ENCODE assay signal across 23 mouse cellular contexts in the genomic region with DNA sequence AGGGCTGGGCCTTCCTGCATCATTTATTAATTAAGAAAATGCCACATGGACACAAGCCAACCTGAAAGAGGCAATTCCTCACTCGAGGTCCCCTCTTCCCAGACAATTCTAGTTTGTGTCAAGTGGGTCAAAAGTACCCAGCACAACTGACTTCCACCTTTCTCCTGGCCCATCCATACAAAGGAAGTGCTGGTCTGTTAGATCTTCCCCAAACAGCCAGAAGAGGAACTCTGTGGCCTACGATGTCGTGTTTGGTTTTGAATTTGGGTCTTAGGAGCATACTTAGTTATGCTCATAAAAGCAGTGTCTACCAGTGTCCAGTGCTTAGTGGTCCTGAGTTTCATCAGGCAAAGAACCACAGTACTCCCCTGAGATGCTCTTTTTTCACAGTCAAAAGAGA.
"Had no signal": no experiment of that assay in that cellular context is flagged by ENCODE, and none has a peak within 500 bp of the region (broad histone marks: within the 10 kb centered on the region; RNA-seq: fewer than 3 reads in every experiment).

No protein-coding gene starts in this region.

- H3K4me3 ChIP-seq: layer of hippocampus, adult 2 months; left cerebral cortex, adult 2 months; limb, embryonic 12.5 days; limb, embryonic 15.5 days; midbrain, embryonic 12.5 days; midbrain, embryonic 15.5 days; myocyte; neural tube, embryonic 13.5 days had no signal

- H3K27me3 ChIP-seq: limb, embryonic 12.5 days; limb, embryonic 15.5 days; midbrain, embryonic 12.5 days; midbrain, embryonic 15.5 days; neural tube, embryonic 13.5 days had no signal

- H3K9ac ChIP-seq: limb, embryonic 12.5 days; limb, embryonic 15.5 days; liver, embryonic 14.5 days; liver, postnatal 0 days; lung, embryonic 14.5 days; midbrain, embryonic 12.5 days; midbrain, embryonic 15.5 days; neural tube, embryonic 13.5 days had no signal

- H3K36me3 ChIP-seq: limb, embryonic 12.5 days; limb, embryonic 15.5 days; midbrain, embryonic 12.5 days; midbrain, embryonic 15.5 days; neural tube, embryonic 13.5 days had no signal

- ATAC-seq: liver, postnatal 0 days; lung, postnatal 0 days; midbrain, embryonic 15.5 days had no signal

- DNase-seq: kidney, adult 2 months; kidney, postnatal 25 days; layer of hippocampus, adult 9-11 months; layer of hippocampus, postnatal 36 days; left cerebral cortex, postnatal 4 days; liver, postnatal 0 days; lung, embryonic 14.5 days; retina, postnatal 1 day; right cerebral cortex, postnatal 25 days; thymus, adult 18-20 months; thymus, postnatal 36 days had no signal

- H3K4me1 ChIP-seq: midbrain, embryonic 12.5 days had no signal

- H3K27ac ChIP-seq: kidney, postnatal 0 days; layer of hippocampus, adult 2 months; left cerebral cortex, adult 2 months; limb, embryonic 12.5 days; limb, embryonic 15.5 days; liver, embryonic 14.5 days; midbrain, embryonic 12.5 days; midbrain, embryonic 15.5 days; neural tube, embryonic 13.5 days had no signal

- H3K9me3 ChIP-seq: limb, embryonic 12.5 days; limb, embryonic 15.5 days; midbrain, embryonic 12.5 days; midbrain, embryonic 15.5 days; neural tube, embryonic 13.5 days had no signal

- H3K4me2 ChIP-seq: limb, embryonic 12.5 days; limb, embryonic 15.5 days; liver, embryonic 11.5 days; lung, embryonic 14.5 days; midbrain, embryonic 12.5 days; midbrain, embryonic 15.5 days; neural tube, embryonic 13.5 days had no signal
